Mouse (Mus musculus) retina, adult 2 months (tissue): ENCODE measurements at regions not wholly inside any gene's neighbourhood (a gene's known extent, or its start where the extent isn't known, plus 50 kb on each side); places are given as distances from the start of the nearest gene placed in this dataset.

Experiments
- DNase-seq: peaks from one replicate; pipeline ENCODE4 v3.0.0-alpha.2; 2012; ENCODE audit warnings: low read depth, low spot score

DNA sequence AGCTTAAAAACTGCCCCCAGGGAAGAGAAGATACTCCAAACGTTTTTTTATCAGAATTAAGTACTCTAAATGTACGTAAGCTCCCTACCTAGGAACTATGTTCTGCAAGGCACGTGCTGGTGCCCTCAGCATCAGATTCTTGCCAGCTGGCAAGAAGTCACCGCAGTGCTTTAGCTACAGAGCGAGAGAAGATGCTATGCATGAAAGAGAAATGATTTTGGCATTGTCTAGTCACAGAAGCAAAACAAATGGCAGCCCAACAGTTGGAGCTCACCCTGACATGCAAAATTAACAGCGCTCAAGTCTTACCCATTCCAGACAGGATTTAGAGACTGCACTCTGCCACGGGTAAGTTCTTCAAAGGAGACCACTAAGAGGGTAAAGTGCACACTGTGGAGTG, 311.5 kb downstream of the Glrx3 start:
- DNase-seq, result no peak

- no peak for DNase-seq
Observed at GRCm38 (mm10) chr7:137750741-137751140, 313.3 kb downstream of the Glrx3 start.

GRCm38 (mm10) chr7:137751151-137751859, 313.9 kb downstream of the Glrx3 start:
- DNase-seq, result no peak

- DNase-seq, result no peak
Observed at GRCm38 (mm10) chr7:137765961-137766360, 328.5 kb downstream of the Glrx3 start.

- DNase-seq, result no peak
Observed at GRCm38 (mm10) chr7:137766721-137767120, 329.3 kb downstream of the Glrx3 start.

DNA sequence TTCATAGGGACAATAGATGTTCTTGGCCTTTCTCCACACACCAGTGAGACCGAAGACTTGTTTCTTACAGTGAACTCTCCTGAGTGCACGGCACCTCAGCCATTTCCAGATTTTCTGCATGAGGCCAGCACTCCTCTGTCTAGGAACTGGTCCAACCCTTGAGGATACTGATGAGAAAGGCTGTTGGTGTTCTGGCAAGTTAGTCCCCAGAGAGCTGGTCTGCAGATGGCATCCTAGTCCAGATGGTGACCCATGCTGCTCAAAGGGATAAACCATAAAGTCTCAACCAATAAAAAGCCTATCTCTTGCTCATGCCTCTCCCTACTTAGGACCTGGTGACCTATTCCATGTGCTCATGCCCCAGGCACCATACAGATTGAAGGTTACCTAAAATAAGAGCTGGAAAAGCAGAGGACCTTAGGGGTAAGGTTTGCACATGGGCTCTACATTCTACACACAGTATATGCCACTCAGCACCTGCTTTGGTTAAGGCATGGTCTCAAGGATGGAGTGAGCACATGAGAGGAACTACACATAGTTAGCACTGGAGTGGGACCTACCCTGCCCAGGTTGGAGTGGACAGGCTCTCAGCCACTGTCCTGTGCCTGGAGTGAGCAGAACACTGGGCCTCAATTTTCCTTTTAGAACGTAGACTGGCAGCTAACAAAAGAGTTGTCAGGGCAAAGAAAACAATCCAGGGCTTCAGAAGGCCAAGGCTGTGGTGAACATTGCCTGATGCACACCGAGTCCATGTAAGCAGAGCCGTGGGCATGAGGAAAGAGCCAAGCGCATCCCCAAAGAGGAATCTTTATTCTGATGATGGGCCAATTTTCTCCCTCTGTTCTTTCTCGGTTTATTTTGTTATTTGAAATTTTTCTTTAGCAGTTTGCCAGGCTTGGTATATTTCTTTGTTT, 335.9 kb downstream of the Glrx3 start:
- DNase-seq, result no peak

GRCm38 (mm10) chr7:137773965-137774310, 336.5 kb downstream of the Glrx3 start:
- no peak for DNase-seq

- DNase-seq, result no peak
Observed at GRCm38 (mm10) chr7:137783954-137784353, 346.5 kb downstream of the Glrx3 start.

GRCm38 (mm10) chr7:137805361-137805760, 367.9 kb downstream of the Glrx3 start:
- no peak for DNase-seq

DNA sequence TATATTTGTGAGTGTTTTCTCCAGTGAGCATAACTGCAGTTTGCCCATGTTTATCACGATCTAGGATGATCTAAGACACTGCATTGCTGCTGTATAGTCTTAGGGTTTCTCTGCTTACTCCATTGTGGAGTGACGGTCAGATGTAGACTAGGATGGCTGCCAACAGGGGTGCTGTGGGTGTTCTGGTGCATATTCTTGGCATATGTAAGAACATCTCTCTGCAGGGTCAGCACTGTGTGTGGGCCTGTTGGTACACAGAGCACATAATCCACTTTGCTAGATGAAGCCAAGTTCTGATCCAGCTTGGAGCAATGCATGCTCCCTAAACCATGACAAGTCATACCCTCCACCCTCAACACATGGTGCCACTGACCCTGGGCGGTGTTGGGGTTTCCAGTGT, 375.4 kb downstream of the Glrx3 start:
- no peak for DNase-seq

DNA sequence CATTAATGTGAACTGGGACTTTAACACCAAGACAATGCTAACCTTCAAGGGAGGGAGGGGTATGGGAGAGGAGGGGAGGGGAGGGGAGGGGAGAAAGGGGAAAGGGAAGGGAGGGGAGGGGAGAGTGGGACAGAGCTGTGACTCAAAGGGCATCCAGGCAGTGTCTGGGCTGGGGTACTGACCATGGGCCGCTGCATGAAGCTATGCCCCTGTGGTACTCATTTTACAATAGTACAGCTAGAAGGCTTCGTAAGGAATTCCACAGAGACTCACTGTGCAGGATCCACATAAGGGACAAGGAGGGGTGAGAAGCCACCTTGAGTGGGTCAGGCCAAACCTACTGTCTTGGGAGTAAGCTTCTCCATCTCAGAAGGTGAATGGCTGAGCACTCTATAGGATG, 403.1 kb downstream of the Glrx3 start:
- DNase-seq, result no peak

- no peak for DNase-seq
Observed at GRCm38 (mm10) chr7:137841044-137841443, 403.6 kb downstream of the Glrx3 start.

DNA sequence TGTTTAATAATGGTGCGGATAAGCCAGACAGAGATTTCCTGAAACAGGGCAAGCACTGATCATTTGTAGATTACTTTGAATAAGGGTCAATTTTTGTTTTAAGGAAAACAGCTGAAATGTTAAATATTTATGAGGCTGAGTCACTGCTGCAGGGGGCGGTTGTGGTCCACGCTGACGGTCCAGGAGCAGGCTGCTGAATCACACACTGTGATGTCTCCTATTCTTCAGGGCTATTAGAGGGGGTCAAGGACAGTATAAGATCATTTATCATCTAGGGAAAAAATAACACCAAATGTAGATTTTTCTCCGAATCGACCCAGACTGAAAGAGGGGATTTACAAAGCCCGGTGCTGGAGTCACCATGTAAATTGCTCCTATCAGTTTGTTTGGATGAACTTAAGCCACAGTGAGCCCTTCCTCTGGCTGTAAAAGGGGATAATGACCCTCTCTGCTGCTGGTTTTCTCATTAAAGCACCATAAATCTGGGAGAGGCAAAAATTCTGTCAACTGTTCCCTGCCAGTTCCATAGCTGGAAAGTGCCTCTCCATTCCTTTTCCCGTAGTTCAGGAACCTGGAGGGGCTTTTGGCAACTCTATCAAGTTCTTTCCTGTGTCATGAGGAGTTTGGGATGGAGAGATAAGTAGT, 404.2 kb downstream of the Glrx3 start:
- DNase-seq, result no peak

GRCm38 (mm10) chr7:137847856-137848255, 410.4 kb downstream of the Glrx3 start:
- no peak for DNase-seq

DNA sequence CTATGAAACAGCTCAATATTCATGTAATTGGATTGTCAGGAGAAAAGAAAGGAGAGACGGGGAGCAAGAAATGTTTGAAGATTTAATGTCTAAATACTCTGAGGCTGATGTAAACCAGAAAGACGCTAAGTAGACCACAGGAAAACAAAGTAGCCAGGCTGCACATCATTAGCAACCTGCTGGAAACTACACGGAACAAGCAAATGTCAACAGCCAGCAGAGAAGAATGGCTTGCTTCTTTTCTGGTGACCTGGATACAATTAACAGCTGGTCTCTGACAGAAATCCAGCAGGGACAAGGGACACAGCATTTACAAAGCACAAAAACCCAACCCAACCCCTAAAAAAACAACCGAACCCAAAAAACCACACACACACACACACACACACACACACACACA, 413.6 kb downstream of the Glrx3 start:
- DNase-seq, result no peak

- no peak for DNase-seq
Observed at GRCm38 (mm10) chr7:137859681-137860080, 422.3 kb downstream of the Glrx3 start.

GRCm38 (mm10) chr7:137860520-137860919, 423.1 kb downstream of the Glrx3 start:
- DNase-seq, result no peak

- DNase-seq, result no peak
Observed at GRCm38 (mm10) chr7:137864912-137865311, 427.5 kb downstream of the Glrx3 start.

DNA sequence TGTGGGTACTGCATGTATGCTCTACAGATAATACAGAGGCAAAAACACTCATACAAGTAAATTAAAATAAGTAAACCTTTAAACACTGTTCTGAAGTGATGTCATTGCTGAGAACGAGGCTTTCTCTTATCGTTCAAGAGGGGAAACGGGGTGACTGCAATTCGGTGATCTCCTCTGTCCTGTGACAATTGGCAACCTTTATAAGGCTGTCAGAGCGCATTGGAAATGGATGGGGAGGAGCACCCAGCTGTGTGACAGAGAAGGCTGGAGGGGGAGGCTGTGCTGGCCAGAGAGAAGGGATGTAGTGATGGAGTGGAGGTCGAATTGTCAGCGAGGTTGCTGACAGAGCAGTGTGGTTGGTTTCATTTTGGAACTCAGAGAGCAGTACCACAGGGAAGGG, 428.0 kb downstream of the Glrx3 start:
- no peak for DNase-seq

- no peak for DNase-seq
Observed at GRCm38 (mm10) chr7:137866880-137867279, 429.5 kb downstream of the Glrx3 start.

- DNase-seq, result no peak
Observed at GRCm38 (mm10) chr7:137868501-137868900, 431.1 kb downstream of the Glrx3 start.

DNA sequence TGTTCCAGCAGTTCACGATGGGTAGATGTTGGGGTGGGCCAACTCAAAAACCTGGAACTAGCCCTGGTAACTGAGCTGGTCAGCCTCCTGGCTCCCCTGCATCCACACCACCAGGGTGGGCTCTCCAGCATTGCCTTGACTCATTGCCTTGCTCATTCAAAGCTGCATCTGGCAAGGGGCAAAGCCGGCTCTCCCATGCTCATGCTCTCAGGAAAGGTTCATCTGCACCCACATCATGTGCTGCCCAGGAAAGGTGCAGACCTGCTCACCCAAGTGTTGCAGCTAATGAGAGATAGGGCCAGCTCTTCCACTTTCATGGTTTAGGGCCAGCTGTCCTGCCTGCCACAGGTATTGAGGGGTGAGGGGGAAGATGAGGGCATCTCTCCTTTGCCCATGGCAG, 437.9 kb downstream of the Glrx3 start:
- no peak for DNase-seq

DNA sequence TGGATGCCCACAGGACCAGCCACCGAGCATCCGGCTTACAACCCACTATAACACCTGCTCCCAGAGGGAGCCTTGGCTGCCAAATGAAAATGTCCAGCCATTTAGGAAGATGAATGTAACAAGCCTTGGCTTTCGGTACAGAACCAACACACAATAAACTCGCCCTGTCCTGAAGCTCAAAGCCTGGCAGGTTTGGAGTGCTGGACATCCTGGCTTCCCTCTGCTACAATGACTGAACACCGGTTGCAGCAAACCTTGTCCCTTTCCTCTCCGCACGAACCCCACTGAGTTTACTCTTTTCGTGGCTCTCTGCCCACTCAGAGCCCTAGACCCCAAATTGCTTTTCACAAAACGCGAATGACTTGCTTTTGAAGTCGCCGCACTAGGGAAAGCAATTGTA, 441.9 kb downstream of the Glrx3 start:
- no peak for DNase-seq
